Comparison of ENCODE assay signal across 8 mouse cellular contexts in genomic region chr10:42478341-42478720, GRCm38 (mm10). TPM values are rescaled to one million over a fixed set of nuclear protein-coding genes. Genes with fewer than 3 reads are reported as not detected.
DNase-seq lines count a peak whose midpoint lies in the region; ATAC-seq lines count a peak whose summit lies in the region.

Gene Afg1l, minus strand, starts transcription at chr10:42478565.

- under 1% methylated on average over 29 of the region's 29 CpGs for WGBS in hindbrain, embryonic 16.5 days
- under 1% methylated on average over 29 of the region's 29 CpGs for WGBS in macrophage (ENCODE audit: missing documents)

- peak within 1 kb of the TSS; percentile 87 for H3K27ac ChIP-seq in hindbrain, embryonic 16.5 days (ENCODE audit: low read depth, low read length)
- peak within 1 kb of the TSS; percentile 73 for H3K27ac ChIP-seq in macrophage

- H3K9me3 ChIP-seq in hindbrain, embryonic 16.5 days (ENCODE audit: control insufficient read depth, low read length): no peaks in the 10 kb centered on the region

- H3K79me2 ChIP-seq in macrophage (ENCODE audit: inconsistent target): peaks cover 45% of the 10 kb centered on the region

- peaks cover 2% of the 10 kb centered on the region; the same call in 1 of the 2 replicates for H3K4me1 ChIP-seq in hindbrain, embryonic 16.5 days (ENCODE audit: control insufficient read depth, insufficient read depth, low read depth, low read length)

- H3K4me2 ChIP-seq in hindbrain, embryonic 16.5 days (ENCODE audit: low read length): peak within 1 kb of the TSS; percentile 85

- peak; percentile 99 for DNase-seq in ZHBTc4 (ENCODE audit: low read depth, low spot score)
- peak; percentile 78 to 91 for DNase-seq in cerebellum, postnatal 4 days (ENCODE audit: low spot score in 2 of 2)
- peak; percentile 97 for DNase-seq in gastrocnemius, adult 18-20 months (ENCODE audit: low spot score)
- DNase-seq in left cerebral cortex, adult 18-20 months (ENCODE audit: low spot score in 2 of 2): peak; percentile 94 to 95
- DNase-seq in right cerebral cortex, postnatal 10 days (ENCODE audit: low spot score in 2 of 2): peak; percentile 96
- DNase-seq in urinary bladder, postnatal 25 days (ENCODE audit: low spot score): peak; percentile 91

- H3K36me3 ChIP-seq in hindbrain, embryonic 16.5 days (ENCODE audit: control insufficient read depth, insufficient read depth, low read length): no peaks in the 10 kb centered on the region
- H3K36me3 ChIP-seq in macrophage (ENCODE audit: inconsistent target): no peaks in the 10 kb centered on the region

- H3K9ac ChIP-seq in hindbrain, embryonic 16.5 days (ENCODE audit: low read depth, low read length): peak within 1 kb of the TSS; percentile 77

- ATAC-seq in hindbrain, embryonic 16.5 days: peak; percentile 95

- H3K27me3 ChIP-seq in hindbrain, embryonic 16.5 days (replicated peaks; ENCODE audit: control insufficient read depth, insufficient read depth, low read length): no peaks in the 10 kb centered on the region

- H3K4me3 ChIP-seq in hindbrain, embryonic 16.5 days (ENCODE audit: low read length): peak within 1 kb of the TSS; percentile 65
- peak within 1 kb of the TSS; percentile 92 for H3K4me3 ChIP-seq in macrophage (ENCODE audit: inconsistent target)

RNA-seq across cellular contexts. Expression of gene Afg1l, which starts in this region (rescaled TPM):
- 10 to 100 TPM in 1 of 2 experiments, 1 to 10 TPM in 1; 7.6 to 10.2 TPM for total RNA-seq in gastrocnemius, adult 18-20 months (2021)
- 9.5 and 10.1 TPM in 2 replicates for polyA plus RNA-seq in hindbrain, embryonic 16.5 days (2015; fragmentation: Nextera tagmentation; extraction: Ambion mirVana)
- 10 to 100 TPM; 11.9 to 12.0 TPM for total RNA-seq in left cerebral cortex, adult 18-20 months (2021)
- total RNA-seq in macrophage (2018; cell fraction: chromatin; rRNA removed): 10 to 100 TPM in 21 of 26 experiments, 1 to 10 TPM in 5; 3.4 to 24.7 (median 17.7) TPM
- 10 to 100 TPM in 19 of 26 experiments, 1 to 10 TPM in 7; 5.6 to 11.7 (median 10.3) TPM for total RNA-seq in macrophage (2018; cell fraction: cytosol; rRNA removed)
- total RNA-seq in macrophage (2018; cell fraction: nucleus; rRNA removed): 10 to 100 TPM in 17 of 26 experiments, 1 to 10 TPM in 9; 3.2 to 16.8 (median 11.2) TPM
- 7.8 to 12.7 TPM (median 9.6 TPM) in 3 replicates for polyA plus RNA-seq in macrophage (2018)

Comparison
In these comparisons a context has a peak if more than half of its experiments do, and no peak if none do; other contexts are left out.
1. Peak in every context shown above with its lines: DNase-seq, ATAC-seq, H3K4me3 ChIP-seq and H3K27ac ChIP-seq.